Mouse (Mus musculus) gastrocnemius, postnatal 4 days (tissue): ENCODE data around the gene Btbd19. TPM values are rescaled to one million over a fixed set of nuclear protein-coding genes. Genes with fewer than 3 reads are reported as not detected.

Source experiments
- DNase-seq, 2 experiments: peaks; one replicate each; pipeline ENCODE4 v3.0.0; 2021 to 2022; ENCODE audit warnings: low spot score in 2 of 2, mixed read lengths in 2 of 2
- total RNA-seq, 2 experiments: library from RNA; stranded (reverse); gene quantifications; 2 replicates each; pipeline ENCODE4 v1.2.3; 2021

Gene Btbd19
- total RNA-seq, 2 experiments from 2014 or later: 6.2 to 8.8 TPM

DNA sequence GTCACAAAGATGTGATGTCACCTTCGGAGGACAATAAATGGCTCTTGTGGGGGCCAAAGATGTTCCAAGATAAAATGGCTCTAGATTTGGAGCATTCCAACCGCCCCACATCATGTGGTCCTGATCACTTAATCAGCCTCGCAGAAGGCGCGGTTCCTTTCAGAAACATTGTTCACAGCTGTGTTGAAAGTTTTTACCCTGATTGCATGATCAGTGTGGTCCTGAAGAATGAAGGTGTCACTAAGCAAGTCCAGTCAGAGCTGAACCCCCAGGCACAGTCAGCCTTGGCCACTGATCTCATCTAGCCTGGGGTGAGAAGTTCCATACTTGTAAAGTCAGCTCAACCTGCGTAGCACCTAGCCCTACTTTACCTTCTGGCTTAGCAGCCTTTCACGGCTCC, 7.6 kb downstream of the Btbd19 start:
- no peak for DNase-seq

DNA sequence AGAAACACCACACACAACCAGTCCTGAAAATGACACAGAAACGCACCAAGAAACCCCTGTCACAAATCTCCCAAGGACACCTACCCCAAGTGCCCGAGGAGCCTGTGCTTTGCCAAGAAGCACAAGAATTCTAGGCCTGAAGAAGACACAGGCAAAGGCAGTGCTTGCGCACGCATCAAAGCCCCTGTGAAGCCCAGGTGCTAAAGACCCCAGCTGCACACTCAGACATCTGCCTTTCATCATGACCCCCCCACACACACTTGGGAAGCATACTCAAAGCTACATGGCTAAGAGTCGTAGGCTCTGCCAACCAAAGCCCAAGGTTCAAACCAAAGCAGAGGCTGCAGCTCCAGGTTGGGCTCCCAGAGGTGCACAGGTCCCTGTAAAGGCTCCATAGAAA, 9.9 kb downstream of the Btbd19 start:
- no peak for DNase-seq

DNA sequence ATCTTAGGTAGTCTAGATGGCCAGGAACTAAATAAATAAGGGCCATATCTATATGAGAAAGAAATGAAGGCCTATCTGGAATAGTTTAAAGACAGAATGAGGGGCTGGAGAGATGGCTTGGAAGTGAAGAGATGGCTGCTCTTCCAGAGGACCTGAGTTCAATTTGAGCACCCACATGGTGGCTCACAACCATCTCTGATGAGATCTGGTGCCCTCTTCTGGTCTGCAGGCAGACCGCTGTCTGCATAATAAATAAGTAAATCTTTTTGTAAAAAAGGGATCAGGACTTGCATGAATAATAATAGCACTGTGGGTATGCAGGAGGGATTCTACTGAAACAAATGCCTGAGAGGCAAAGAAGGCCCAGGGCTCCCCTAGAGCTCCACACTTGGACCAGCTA, 12.3 kb downstream of the Btbd19 start:
- no peak for DNase-seq

DNA sequence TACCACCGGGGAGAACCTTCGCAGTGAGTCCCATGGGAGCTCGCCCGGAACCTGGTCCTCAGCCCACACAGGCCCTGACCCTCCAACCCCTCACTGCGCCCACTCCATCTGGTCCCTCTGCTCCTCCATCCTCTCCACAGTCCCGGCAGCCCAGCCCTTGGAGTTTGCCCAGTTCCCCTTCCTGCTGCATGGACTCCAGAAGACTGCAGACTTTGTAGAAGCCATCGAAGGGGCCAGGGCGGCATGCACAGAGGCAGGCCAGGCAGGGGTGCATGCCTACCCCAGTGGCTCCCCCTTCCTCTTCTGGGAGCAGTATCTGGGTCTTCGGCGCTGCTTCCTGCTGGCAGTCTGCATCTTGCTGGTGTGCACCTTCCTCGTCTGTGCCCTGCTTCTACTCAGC, 14.5 kb downstream of the Btbd19 start:
- DNase-seq: no peak

DNA sequence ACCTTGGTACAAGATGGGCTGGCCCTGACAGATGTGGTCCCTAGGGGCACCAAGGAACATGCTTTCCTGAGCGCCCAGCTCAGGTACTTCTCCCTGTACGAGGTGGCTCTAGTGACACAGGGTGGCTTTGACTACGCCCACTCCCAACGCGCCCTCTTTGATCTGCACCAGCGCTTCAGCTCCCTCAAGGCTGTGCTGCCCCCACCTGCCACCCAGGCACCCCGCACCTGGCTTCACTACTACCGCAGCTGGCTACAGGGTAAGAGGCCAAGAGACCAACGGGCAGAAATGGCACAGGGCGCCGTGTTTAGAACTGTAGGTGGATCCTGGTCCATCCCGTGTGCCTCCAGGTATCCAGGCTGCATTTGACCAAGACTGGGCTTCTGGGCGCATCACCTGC, 15.3 kb downstream of the Btbd19 start:
- no peak for DNase-seq

DNA sequence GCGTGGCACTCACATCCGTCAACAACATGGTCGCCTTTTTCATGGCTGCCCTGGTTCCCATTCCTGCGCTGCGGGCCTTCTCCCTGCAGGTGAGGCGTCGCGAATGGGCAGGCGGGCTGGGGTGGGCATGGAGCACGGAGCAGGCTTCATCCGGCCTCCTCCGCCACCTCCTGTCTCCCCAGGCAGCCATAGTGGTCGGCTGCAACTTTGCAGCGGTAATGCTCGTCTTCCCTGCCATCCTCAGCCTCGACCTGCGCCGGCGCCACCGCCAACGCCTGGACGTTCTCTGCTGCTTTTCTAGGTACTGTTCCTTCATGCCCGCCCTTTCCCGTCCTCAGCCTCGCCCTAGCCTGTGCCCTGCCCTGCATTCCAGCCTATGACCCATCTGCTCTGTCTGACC, 16.2 kb downstream of the Btbd19 start:
- no peak for DNase-seq

DNA sequence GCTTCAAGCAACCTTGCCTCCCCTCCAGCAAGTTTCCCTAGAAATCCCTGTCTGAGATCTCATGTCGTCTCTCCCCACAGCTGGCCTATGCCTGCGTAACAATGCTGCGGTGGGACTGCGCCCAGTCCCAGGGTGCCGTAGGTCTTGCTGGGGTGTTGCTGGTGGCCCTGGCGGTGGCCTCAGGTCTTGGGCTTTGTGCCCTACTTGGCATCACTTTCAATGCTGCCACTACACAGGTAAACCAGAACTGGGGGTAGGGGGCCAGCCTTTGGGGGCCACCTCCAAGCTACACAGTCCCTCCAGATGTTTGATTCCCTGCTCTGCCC, 17.0 kb downstream of the Btbd19 start:
- no peak for DNase-seq

DNA sequence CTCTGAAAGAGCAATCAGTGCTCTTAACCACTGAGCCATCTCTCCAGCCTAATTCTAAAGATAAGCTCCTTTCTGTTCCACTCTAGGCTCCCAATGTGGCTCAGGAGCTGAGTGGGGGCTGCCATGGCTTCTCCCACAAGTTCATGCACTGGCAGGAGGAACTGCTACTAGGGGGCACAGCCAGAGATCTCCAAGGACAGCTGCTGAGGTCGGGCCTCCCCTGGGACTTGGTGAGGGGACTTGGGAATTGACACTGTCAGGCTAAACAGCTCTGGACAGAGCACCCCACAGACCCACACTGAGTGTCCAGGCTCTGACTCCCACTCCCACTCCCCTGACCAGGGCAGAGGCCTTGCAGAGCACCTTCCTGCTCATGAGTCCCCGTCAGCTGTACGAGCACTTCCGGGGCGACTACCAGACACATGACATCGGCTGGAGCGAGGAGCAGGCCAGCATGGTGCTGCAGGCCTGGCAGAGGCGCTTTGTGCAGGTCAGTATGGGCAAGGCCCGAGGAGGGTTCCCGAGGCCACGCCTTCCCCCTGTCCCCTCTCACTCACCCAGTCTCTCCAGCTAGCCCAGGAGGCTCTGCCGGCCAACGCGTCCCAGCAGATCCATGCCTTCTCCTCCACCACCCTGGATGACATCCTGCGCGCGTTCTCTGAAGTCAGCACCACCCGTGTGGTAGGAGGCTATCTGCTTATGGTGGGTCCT, 17.6 kb downstream of the Btbd19 start:
- DNase-seq: no peak

DNA sequence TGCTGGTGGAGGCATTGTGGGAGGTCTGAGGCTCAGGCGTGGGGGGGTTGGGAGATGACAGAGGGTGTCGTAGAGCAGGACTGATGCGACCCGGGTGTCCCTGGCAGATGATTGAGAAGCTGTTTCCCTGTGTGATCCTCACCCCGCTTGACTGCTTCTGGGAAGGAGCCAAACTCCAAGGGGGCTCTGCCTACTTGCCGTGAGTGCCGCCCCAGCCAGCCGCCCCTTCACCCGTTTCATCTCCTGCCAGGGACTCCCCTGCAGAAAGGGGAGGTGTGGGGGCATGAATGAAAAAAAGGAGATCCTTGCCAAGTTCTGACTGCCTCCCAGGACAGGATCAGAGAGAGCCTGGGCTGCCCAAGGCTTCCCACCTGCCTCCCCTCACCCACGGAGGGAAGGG, 20.4 kb downstream of the Btbd19 start:
- DNase-seq: no peak

DNA sequence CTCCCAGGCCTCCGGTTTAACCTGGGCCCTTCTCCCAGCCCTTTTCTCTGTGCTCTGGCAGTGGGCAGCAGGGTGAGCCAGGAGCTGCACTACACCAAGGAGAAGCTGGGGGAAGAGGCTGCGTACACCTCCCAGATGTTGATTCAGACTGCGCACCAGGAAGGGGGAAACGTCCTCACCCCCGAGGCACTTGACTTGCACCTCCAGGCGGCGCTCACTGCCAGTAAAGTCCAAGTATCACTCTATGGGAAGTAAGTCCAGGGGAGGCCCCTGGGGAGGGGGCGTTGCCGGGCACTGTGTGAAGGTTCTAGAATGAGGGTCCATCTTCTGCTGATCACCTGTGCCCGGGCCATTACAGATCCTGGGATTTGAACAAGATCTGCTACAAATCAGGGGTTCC, 20.9 kb downstream of the Btbd19 start:
- no peak for DNase-seq

DNA sequence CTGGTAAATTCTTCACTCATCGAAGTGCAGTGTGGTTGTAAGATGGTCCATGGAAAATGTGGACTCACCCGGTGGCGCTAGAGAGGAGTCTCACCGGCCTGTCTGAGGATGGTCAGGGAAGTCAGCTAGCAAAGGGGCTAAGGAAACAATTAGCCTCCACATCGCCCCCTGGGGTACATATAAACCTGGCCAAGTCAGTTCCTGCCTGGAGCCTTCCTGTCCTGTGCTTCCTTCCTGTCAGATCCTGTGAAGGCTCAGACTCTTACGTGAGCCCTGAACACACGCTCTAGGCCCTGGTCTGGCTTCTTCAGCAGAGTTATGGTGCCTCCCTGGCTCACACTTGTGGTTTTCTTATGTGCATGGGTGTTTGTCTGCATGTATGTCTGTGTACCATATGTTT, 24.3 kb downstream of the Btbd19 start:
- no peak for DNase-seq

DNA sequence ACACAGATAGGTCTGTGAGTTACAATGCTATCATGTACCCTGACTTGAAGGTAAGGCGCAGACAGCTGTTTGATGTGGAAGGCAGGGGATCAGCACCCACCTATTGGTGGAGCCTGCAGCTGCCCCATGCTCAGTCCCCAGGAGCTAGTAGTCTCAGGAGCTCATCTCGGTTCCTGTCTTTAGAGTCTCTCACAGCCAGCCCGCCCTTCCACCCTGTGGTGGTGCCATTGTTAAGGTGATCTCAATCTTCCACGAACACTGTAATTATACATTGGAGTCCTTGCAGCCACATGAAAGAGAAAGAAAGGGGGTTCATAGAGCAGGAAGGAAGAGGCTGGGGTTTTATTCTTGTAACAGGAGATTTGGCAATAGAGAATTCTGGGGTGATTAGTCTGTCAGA, 25.5 kb downstream of the Btbd19 start:
- no peak for DNase-seq

DNA sequence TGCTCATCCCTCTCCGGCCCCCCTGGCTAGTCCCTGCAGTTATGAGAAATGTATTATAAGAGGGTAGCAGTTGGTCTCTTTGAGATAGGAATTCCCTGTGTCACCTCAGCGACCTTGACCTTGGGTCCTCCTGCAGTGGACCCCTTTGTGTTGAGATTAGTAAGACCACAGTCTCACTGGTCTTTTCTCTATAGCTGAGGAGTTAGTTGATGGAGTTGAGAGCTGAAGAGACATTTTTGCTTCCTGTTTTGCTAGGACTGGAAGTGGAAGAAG, 26.8 kb downstream of the Btbd19 start:
- no peak for DNase-seq

DNA sequence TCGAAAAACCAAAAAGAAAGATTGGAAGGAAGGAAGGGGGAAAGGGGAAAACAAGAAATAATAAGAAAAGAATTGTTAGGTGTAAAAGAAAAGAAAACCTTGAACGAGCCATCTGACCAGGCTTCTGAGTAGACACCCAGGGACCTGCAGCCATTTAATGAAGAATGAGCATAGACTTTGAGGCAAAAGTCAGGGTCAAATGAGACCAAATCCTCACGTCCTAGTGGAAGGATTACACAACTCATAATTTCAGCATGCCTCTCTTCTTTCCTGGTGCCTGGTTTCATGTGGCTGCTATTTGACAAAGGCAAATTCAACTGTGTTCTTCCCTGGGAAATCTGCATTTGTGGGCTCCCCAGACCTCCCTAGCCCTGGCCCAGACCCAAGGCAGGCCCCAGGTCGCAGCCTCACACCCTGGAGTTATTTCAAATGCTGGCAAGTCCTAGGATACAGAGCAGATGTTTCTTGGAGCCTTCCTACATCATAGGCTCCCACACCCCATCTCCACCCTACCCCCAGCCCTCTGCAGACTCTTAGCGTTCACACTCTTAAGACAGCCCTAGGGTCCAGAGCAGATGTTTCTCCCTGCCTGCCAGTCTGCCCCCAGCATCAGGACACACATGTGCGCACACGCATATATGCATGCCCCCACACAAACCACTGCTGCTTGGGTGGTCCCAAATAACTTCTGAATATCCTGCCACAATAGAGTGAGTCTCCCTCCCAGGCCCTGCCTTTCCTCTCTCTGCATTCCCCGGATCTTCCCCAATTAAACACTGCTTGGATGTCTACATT, 27.4 kb downstream of the Btbd19 start:
- peak in 1 of 2 experiments; percentile 53 for DNase-seq

DNA sequence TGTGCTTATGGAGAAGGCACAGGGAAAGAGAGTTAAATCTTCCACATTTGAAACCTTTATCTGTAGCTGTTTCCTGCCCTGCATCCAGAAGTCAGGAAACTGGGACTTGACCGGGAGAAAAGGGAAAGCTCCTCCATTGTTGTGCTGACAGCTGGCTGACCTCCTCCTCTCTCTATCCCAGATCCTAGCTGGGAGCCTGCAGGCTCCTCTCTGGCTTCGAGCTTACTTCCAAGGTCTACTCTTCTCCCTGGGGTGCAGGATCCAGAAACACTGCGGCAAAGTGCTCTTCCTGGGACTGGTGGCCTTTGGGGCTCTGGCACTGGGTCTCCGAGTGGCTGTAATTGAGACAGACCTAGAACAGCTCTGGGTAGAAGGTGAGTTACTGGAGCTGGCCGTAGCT, 28.9 kb downstream of the Btbd19 start:
- DNase-seq: no peak

DNA sequence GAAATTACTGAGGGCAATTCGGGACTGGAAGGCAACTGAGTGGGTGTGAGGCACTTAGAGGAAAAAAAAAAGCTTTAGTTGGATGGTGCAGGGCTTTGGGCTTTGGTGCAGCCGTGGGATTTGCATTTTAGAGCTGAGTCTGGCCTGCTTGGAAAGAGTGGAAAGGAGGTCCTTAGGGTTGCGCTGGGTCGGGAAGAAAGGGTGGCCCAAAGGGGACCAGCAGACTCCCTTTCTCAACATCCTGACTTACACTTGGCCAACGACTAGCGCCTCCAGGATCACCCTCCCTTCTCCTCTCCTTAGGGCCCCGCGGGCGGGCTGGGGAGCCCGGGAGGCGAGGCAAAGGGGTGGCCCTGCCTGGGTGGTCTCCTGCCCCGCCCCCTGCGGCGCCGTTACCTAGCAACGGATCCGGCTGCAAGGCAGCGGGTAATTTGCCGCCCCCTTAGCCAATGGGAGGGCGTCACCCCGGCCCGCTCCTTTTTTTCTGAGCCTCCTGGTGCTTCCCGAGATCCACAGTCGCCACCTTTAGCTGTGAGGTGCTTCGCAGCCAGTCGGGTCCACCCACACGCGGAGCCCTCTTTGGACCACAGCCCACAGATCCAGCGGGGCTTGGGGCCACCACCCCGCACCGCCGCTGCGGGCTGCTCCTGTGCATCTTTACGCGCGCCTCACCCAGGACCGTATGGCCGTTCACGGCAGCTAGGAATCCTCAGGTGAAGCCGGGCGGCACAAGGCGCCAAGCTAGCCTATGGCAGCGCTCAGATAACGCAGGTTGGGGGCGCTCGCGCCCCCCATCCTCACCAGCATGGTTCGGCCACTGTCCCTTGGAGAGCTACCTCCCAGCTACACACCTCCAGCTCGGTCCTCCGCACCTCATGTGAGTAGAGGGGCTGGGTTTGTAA, 29.7 kb downstream of the Btbd19 start, which contains the start of gene Ptch2:
Ptch2 (plus strand) TSS at position 525 of the 902 bp plus-strand sequence.
- peak; percentile 76 to 86 for DNase-seq

DNA sequence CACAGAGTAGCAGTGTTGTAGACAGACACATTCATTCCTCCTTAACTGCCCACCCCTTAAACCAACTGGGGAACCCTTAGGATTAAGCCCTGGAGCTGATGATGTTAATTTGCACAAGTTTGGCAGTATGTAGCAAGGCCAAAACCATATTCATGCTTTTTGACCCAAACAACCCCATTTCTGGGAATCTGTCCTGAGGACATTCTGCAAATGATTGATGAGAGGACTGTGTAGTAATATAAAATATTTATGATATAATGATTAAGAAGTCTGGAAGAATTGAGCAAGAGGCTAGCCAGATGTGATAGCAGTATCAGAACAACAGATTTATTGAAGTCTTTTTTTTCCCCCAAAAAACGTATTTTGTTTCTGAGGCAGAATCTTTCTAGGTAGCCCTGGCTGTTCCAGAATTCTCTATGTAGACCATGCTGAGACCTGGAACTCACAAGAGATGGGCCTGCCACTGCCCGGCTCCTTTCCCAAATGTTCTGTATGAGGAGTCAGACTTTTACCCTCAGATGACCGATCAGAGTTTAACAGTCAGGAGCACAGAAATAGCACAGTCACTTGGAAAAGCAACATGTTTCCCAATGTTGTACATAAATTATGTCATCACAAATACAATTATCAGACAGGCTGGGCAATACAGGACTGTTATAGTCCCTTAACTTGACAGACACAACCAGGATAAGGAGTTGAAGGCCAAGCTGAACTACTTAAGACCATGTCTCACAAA, 30.7 kb downstream of the Btbd19 start:
- DNase-seq: no peak

DNA sequence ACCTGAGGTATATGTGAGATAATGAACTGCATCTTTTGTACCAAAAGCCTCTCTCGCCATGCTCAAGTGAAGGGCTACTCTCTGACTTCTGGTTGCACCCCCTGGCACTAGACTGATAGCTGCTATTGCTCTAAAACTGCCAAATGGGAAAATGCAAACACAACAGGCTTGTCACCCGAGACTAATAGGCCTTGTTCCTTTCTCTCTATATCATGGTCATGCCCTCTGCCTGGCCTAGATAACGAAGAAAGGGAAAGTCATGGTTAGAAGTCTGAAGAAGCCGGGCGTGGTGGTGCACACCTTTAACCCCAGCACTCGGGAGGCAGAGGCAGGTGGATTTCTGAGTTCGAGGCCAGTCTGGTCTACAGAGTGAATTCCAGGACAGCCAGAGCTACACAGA, 34.9 kb downstream of the Btbd19 start:
- DNase-seq: no peak

DNA sequence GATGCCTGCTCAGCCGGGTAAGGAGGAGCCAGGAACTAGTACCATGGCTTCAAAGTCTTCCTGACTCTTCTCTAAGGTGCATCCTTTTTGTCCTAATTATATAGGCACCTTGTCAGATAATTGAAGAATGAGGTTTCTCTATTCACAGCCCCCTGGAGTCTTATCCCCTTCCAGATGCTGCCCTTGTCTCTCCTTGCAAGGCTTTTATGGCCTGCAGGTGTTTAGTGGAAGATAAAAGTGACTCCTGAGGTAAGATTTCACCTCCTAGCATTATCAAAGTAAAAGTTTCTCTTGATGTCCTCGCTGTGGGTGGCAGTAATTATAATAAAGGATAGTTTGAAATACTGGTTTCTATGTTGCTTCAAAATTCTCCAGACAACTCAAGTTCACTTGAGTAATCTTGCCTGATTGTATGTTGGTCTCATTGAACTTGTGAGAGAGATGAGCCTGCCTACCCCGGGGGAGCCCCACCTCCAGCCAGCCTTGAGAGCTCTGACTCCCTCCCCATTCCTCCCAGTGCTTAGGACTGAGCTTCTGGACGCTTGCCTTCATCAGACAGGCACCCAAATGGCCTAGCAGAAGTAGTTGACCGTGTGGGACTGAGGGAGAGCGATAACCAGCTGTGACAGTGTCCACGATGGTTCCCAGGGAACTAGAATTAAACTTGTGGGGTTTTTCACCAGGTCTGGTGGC, 37.4 kb downstream of the Btbd19 start:
- no peak for DNase-seq

DNA sequence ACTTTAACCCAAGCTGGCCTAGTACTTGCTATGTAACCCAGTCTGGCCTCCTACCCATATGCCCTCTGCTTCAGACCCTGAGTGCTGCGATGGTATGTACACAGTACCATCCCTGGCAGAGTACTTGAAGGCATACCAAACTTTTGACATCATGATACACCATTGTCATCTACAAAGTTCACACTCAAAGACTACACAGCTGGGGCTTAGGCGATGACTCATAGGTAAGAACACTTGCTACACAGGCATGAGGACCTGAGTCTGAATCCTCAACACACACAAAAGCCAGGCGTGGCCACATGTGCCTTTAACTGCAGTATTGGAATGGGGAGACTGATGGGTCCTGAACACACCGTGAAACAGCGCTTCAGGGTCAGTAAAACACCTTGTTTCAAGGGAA, 54.3 kb downstream of the Btbd19 start:
- no peak for DNase-seq

DNA sequence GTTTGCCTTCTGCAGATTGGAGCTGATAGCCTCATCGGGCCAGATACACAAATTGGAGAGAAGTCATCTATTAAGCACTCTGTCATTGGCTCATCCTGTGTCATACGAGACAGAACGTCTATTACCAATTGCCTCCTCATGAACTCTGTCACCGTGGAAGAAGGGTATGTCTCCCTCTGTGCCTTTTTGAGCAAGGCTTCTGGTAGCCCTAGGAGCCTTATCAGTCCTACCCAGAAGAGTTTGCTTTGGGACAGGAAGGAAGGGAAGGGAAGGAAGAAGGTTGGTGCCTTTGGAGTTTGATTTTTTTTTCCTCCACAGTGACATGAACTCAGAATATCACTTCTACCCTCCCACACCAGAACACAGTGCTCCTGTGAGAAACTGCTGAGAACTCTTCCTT, 54.9 kb downstream of the Btbd19 start:
- no peak for DNase-seq
